Mouse (Mus musculus): Measurements from ENCODE around the gene Gpr146.
"Not testable (repeated sequence)": the region's sequence is repeated elsewhere in the genome, so short reads cannot be mapped to it uniquely, and the experiment has no call there.

The Gpr146 gene

DNA sequence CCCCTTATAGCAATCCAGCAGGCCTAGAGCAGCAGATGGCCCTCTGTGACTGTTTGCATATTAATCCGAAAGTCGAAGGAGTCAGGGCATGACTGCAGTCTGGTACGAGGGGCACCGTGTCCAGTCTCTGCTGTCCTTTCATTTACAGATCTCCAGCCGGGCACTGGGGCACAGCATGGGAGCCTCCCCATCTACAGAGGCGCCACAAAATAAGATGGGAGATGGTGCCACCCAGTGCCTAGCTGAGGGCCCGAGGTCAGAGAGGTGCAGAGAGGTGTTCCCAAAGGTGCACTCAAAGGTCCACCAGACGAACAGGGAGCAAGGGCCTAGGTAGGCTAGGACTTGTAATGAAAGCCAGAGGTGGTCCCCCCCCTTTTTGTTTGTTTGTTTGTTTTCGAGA, 5.7 kb downstream of the Gpr146 start:
- no peak for DNase-seq

DNA sequence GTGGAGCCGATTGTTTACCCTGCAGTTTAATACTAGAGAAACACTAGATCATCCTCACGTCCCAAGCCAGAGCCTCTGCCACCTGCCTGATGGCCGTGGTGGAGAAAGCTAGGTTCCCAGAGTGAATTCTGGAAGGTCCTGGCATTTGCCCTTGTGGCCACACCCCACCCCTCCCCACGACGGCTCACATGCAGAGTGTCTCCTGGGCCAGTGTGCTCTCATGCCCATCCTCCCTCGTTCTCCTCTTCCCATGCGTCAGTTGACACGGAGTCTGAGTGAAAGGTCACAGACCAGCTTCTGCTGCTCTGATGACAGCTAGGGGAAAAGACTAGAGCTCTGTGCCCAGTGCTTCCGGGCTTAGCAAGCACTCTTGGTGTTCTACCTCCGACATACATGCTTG, 7.0 kb downstream of the Gpr146 start:
- no peak for DNase-seq

DNA sequence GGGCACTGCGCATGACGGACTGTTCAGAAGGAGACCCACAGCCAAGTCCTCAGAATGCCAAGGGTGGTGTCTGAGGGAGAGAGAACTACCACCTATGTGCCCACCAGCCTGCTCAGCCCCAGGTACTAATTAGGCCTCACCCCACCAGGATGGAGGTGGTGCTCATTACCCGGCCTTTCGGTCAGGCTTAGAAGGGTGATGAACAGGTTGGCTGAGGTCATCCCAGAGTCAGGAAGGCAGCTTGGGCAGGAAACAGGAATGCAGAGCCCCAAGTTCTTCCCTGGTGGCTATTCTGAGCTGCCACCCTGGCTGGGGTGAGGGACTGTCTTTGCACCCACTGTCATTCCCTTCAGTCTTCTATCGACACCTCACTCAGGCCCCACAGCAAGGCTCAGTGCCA, 8.6 kb downstream of the Gpr146 start:
- no peak for DNase-seq

DNA sequence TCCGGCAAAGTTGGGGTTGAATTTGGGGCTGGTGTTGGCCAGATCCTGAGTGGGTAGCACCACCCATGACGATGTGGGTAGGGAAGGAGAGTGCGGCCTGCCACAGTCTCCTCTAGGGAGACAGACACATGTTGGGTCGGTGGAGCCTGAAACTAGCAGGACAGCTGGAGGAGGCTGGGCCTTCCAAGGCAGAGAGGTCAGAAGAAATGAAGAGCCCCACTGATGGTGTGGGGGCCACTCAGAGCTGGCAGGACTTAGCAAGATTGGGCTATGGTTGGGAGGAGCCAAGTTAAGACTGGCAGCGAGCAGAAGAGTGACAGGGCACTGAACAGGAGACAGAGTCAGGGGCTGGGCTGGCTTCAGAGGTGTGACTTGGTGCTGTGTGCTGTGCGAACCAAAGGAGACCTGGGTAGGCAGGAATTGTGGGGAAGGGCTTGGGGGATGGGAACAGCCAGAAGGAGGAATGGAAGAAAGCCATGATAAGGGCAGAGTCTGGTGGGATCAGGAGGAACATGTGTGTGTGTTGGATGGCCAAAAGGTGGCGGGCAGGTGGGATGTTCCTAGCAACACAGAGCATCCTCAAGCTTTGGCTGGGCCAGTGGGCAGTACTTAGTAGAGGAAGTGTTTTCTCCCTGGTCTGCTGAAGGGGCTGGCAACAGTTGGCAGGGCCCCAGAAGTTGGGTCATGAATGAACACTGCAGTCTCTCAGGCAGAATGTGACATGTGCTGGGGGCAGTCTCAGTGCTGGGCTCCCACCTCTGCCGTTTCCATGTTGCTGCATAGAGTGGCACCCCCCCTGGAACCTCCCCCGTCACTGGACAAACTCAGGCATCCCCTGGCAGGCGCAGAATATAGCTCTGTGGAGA, 10.1 kb downstream of the Gpr146 start:
- no peak for DNase-seq

DNA sequence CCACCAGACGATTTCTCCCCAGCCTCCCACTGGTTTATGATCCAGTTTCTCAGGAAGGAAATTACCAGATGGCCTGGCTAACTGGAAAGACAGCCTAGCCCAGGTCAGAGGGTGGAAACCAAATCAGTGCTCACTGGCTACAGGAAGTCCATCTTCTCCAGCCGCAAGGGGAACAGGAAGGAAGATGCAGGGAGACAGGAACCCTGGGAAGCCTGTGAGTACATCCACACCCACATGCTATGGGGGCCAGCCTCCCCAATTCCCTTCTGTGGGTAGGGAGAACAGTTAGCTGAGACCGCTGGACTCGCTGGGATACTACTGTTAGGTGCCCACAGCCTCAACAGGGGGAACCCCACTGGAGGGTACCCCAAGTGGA, 10.7 kb downstream of the Gpr146 start:
- DNase-seq = no peak

DNA sequence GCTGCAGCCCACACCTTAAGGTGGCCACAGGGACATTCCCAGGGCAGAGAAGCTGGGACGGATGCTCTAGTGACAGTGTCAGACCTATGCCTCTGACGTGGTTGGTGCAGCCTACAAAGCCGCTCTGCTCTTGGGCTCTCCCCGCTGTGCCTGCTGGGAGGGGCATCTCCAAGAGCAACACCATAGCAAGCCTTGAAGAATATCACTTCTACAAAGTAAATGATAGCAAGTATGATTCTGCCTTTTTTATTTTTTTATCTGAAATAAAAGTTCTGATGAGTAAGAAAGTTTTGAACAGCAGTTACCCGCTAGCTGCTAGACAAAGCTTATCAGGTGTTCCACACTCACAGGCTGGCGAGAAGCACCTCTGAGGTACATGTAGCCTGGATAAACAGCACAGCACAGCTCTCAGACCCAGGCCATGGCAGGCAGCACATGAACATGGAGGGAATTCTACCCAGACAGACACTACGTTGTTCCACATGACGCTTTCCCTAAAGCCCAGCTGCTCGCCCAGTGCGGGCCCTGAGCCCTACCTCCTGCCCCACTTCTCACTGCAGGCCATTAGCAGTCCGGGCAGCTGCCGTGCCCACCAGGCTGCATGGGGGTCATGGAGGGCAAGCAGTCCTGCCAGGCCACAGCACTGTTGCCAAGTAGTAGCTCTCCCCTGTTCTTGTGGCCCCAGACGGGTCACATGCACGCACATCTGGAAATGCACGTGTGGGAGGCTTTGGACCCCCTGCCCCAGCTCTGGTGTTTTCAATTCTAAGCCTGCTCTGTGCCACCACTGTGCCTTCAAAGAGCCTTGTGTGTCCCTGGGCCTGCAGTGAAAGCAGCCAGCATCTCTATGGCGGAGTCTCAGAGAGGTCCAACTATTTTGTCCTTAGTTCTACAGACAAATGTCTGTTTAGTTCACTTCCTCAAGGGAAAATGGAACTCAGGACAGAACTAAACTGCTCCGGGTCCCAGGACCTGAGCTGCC, 11.5 kb downstream of the Gpr146 start:
- DNase-seq = no peak

DNA sequence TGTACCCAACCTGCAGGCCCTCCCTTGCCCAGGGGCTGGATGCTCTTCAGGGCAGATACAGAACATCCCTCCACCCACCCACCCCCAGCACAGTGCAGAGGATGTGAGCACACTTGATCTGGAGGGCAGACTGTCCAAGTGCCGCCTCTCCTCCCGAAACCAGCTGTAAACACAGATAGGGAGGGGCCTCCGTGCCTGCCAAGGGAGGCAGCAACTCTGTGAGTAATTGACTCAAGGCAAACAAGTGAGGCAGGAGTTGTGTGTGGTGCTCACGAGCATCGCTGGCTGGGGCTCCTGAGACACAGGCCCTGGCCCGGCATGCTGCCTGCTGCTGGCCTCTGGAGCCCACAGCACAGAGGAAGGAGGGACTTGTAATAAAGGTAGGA, 12.2 kb downstream of the Gpr146 start:
- DNase-seq = peak; percentile 48

DNA sequence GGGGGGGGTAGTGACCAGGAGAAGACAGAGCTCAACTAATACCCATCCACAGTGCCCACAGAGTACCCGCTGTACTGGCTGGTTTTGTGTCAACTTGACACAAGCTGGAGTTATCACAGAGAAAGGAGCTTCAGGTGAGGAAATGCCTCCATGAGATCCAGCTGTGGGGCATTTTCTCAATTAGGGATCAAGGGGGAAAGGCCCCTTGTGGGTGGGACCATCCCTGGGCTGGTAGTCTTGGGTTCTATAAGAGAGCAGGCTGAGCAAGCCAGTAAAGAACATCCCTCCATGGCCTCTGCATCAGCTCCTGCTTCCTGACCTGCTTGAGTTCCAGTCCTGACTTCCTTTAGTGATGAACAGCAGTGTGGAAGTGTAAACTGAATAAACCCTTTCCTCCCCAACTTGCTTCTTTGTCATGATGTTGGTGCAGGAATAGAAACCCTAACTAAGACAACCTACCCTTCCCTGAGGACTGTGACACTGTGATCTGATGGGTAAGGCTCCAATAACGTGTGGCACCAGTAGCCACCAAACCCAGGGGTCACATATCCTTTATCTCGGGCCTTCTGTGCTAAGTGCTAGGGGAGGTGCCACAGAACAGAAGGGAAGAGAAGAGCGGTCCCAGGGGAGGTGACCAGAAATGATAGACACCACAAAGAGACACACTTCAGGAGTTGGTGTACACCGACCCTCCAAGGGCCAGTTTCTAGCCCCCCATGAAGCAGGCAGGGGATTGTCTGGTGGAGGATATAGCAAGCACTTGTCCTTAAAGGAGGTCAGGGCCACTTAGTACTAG, 13.0 kb downstream of the Gpr146 start:
- not testable (repeated sequence) for DNase-seq

DNA sequence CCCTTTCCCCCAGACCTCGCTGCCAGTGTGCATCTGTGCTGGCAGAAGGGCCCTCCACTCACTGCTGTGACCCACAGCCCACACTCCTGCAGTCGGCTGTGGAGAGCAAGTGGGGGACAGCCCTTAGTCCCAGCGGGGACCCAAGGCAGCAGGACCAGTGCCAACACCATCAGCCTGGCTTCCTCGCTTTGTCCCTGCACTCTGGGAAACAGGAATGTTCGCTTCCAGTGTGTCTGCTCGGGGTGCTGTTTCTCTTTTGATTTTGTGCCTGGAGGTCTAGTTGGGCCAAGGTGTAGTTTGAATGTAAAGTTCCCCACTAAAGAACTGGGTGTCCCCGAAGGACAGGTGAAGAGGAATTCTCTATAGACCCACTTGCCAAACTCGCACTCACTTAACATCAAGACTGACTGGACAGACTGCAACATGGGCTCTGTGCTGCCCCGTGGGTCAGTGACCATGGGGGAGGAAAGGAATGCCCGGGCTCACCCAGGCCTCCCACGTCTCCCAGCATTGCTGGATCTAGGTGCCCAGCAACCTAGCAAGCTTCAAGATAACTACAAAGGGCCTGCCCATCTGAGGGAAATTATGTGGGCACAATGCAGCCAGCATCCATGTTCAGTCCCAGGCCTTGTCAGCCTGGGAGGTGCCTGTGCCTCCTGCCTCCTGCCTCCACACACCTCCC, 14.0 kb downstream of the Gpr146 start:
- DNase-seq = no peak

DNA sequence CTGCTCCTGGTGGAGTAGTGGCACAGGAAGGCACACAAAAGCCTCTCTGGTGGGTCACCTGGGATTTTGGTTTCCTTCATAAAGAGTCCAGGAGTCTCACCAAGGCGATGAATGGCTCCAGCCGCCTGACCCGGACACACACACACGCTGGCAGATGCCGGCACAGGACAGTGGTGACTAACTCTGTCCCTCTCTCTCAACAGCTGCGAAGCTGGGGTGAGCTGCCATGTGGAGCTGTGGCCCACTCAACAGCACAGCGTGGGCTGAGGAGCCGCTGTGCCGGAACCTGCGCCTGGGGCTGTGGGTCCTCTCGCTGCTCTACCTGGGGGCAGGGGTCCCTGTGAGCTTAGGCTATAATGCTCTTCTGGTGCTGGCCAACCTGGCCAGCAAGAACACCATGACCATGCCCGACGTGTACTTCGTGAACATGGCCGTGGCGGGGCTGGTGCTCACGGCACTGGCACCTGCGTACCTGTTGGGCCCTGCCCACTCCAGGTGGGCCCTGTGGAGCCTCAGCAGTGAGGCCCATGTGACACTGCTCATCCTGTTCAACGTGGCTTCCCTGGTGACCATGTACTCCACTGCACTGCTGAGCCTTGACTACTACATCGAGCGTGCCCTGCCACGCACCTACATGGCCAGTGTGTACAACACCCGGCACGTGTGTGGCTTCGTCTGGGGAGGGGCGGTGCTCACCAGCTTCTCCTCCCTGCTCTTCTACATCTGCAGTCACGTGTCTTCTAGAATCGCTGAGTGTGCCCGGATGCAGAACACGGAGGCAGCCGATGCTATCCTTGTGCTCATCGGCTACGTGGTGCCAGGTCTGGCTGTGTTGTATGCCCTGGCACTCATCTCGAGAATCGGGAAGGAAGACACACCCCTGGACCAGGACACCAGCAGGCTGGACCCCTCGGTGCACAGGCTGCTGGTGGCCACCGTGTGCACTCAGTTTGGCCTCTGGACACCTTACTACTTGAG, 15.0 kb downstream of the Gpr146 start:
- DNase-seq = no peak

DNA sequence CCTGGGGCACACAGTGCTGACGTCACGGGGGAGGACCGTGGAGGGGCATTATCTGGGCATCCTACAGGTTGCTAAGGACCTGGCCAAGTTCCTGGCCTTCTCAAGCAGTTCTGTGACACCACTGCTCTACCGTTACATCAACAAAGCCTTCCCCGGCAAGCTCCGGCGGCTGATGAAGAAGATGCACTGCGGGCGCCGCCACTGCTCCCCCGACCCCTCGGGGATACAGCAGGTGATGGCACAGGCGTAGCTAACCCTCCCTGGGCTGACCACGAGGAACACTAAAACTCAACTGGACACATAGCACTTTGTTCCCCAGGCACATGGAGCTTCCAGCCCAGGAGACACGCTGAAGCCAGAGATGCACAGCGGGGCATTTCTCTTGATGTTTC, 15.7 kb downstream of the Gpr146 start:
- DNase-seq = no peak

DNA sequence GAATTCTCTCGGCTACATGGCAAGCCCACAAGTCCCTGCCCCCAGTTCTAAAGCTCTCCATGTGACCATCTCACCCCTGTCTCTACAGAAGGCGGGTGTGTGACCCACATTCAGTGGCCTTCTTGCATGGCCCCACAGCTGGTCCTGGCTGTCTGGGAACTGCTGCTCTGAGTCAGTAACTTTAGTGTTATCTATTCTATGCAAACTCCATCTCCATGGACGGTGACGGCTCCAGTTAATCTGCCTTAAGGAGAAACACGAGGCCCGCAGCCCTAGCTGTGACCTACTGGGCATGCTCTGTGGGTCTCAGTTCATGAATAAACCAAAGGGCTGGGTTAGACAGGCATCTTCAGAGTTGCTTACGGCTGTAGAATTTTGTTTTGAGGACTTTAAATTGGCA, 16.9 kb downstream of the Gpr146 start:
- DNase-seq = no peak

DNA sequence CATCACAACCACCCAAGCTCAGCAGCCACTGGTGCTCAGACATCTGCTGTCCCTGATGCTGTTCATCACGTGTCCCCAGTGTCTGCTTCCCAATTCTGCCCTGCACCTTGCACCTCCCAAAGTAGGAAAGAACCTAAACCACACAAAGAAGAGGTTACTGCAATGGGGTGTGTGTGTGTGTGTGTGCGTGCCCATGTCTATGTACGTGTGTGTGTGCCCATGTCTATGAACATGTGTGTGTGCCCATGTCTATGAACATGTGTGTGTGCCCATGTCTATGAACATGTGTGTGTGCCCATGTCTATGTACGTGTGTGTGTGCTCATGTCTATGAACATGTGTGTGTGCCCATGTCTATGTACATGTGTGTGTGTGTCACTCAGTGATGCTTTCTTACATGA, 18.0 kb downstream of the Gpr146 start:
- no peak for DNase-seq

DNA sequence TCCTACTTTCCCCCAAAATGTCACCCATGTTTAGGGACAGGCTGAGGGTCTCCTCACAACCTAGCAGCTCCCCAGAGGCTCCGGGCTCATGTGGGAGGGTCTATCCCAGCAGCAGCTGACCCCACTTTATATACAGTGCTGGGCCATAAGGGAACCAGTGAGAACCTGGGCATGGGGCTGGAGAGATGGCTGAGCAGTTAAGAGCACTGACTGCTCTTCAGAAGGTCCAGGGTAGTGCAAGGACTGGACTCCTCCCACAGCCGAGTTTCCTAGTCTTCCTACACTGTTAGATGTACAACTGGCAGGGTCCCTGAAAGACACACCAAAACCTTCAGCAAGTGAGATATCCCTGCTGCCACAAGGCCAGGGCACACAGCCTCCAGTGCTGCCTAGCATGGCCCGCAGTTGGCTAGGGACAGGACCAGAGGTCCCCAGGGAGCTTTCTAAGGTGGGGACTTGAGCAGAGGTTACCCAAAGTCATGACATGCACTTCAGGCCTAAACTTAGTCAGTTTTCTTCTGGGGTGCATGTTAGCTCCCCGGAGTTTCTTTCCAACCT, 19.9 kb downstream of the Gpr146 start:
- DNase-seq = no peak

DNA sequence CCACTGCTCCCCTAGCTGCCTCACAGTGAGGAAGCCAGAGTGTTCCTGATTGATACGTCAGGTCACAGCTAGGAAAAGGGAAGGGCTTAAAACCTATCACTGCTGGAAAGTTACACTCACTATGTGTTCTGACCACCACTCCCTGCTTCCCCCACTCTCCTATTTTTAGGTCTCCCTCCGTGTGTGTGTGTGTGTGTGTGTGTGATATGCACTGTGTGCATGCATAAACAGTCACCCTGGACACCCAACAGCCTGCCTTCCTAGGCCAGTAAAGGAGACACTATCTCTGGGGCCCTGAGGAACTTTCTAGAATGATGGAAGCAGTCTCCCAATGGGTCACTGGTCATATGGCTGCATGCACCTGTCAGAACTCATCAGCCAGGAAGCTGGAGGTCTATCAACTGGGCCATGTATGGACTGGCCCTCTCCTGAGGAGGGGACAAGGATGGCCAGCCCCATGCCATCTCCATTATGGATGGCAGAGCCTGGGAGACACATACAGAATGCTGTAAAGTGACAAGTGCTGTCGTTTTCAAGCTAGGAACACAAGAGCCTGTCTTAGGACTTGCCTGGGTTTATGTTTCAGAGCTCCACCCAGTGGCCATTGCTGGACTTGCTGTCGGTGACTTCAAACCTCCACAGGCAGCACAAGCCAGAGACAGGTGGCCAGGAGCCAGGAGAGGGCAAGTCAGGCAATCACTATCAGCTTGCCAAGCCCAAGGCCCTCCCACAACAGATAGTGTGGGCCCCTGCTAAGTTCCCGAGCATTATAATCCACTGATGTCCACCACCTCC, 20.7 kb downstream of the Gpr146 start:
- peak; percentile 83 for DNase-seq

DNA sequence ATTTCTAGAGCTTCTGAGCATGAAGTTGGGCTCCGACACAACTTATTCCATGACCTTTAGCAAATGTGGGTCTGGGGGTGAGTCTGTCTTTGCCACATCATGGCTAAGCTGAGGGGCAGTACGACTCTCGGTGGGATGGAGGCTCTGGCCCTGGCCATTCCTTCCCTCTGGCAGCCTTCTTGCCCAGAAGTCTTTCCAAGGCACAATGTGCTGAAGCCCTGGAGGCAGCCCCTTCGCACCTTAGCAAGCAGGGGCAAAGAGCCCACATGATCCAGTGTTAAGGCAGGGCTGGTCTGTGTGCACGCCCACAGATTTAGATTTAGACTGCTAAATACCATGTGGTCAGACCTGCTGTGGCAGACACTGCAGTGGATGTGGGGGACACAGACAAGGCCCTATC, 21.3 kb downstream of the Gpr146 start:
- no peak for DNase-seq

DNA sequence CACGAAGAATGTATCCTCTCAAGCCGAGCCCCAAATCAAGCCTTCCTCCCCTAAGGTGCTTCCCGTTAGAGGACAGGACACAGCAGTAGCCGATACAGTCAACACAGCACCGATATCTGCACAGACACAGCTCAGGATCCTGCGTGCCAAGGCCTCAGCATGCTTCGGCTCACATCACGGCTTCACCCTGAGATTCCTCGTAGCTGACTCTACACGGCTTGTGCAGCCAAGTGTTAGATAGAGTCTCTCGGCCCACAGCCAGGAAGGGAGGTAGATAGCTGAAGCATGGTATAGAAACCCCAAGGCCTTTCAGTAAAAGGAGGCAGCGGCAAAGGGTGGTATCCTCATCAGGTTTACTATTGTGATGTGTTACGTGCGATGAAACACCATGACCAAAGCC, 22.5 kb downstream of the Gpr146 start:
- no peak for DNase-seq

DNA sequence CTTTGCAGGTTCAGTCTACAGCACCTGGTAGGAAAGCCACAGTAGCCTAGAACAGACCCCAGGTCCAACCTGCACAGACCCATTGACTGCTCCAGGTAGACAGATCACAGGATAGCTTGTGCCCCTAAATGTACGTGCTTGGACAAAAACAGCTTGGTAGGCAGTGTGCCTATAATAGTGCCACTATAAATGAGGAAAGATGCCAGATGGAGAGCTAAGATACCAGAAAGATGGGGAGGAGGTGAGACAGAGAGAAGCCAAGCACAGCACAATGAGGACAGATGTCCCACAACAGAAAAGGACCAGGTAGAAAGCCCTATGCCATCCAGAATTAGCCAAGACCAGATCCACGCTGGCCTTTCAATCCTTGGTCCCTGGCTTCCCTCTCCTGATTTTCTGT, 24.6 kb downstream of the Gpr146 start:
- no peak for DNase-seq

DNA sequence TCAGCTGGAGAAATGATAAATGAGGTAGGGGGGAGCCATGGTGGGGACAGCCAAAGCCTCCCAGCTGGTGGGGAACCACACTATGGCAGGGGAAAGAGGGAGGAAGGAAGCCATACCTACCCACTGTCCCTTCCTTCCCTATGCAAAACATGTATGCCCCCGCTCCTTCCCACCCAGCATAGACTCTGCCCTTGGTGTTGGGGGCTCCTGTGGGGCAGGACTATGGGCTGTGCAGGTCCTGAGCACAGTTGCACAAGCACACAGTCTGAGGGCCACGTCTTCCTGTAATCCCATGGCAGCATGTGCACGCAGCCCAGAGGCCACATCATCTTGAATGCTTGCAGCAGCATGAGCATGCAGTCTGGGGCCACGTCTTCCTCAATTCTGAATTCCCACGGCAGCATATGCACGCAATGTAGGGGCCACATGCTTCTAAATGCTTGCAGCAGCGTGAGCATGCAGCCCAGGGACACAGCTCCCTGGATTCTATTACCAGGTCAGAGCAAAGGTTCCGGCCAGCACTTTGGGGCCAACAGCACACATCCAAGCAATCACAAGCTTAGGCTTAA, 26.3 kb downstream of the Gpr146 start:
- DNase-seq = no peak

All from embryo, embryonic 11 days (tissue).